Comparison of ENCODE assay signal across 10 mouse cellular contexts in genomic region chr17:12846474-12846873, GRCm38 (mm10). TPM values are rescaled to one million over a fixed set of nuclear protein-coding genes. Genes with fewer than 3 reads are reported as not detected.
A peak's percentile ranks its signal among the peaks of the same experiment; 100 is the strongest.
DNase-seq lines count a peak whose midpoint lies in the region; ATAC-seq and TF ChIP-seq lines count a peak whose summit lies in the region.
"Had no signal": no experiment of that assay in that cellular context is flagged by ENCODE, and none has a peak within 500 bp of the region (broad histone marks: within the 10 kb centered on the region; RNA-seq: fewer than 3 reads in every experiment).

No protein-coding gene starts in this region.

- no peak overlapping the region for H3K4me2 ChIP-seq in forebrain, embryonic 11.5 days (ENCODE audit: low read depth, low read length, severe bottlenecking)
- H3K4me2 ChIP-seq in midbrain, postnatal 0 days (ENCODE audit: low read depth, low read length, poor library complexity, severe bottlenecking): no peak overlapping the region

- no peaks in the 10 kb centered on the region for H3K4me1 ChIP-seq in forebrain, embryonic 11.5 days (replicated peaks; ENCODE audit: control insufficient read depth, insufficient read depth, low read length)
- peaks cover 6% of the 10 kb centered on the region; the same call in 1 of the 2 replicates for H3K4me1 ChIP-seq in forebrain, embryonic 10.5 days
- H3K4me1 ChIP-seq in midbrain, postnatal 0 days (ENCODE audit: insufficient read depth, low read length): no peaks in the 10 kb centered on the region
- no peaks in the 10 kb centered on the region for H3K4me1 ChIP-seq in midbrain, embryonic 10.5 days

- H3K9ac ChIP-seq in forebrain, embryonic 11.5 days (ENCODE audit: low read length): no peak overlapping the region
- H3K9ac ChIP-seq in midbrain, postnatal 0 days (replicated peaks; ENCODE audit: low read length, poor library complexity, severe bottlenecking): no peak overlapping the region

- 81% methylated on average over 5 of the region's 5 CpGs for WGBS in forebrain, embryonic 11.5 days
- WGBS in forebrain, embryonic 10.5 days: 83% methylated on average over 5 of the region's 5 CpGs
- 74% methylated on average over 5 of the region's 5 CpGs for WGBS in midbrain, postnatal 0 days
- 84% methylated on average over 5 of the region's 5 CpGs for WGBS in midbrain, embryonic 10.5 days

- TF ChIP-seq CTCF in midbrain, postnatal 0 days (IDR thresholded peaks at IDR 0.05): no peak

- H3K36me3 ChIP-seq in forebrain, embryonic 11.5 days (ENCODE audit: control insufficient read depth, insufficient read depth, low read length): no peaks in the 10 kb centered on the region
- no peaks in the 10 kb centered on the region for H3K36me3 ChIP-seq in forebrain, embryonic 10.5 days (replicated peaks)
- H3K36me3 ChIP-seq in midbrain, postnatal 0 days (ENCODE audit: insufficient read depth, low read length): no peaks in the 10 kb centered on the region
- no peaks in the 10 kb centered on the region for H3K36me3 ChIP-seq in midbrain, embryonic 10.5 days

- intact Hi-C loops in left cerebral cortex, postnatal 10 days (cut with DNase I): no loop called here

- peak; percentile 42 for DNase-seq in forebrain, embryonic 11.5 days (ENCODE audit: low spot score)
- DNase-seq in forebrain, embryonic 10.5 days (ENCODE audit: extremely low spot score, low spot score): no peak
- DNase-seq in midbrain, postnatal 0 days (ENCODE audit: low spot score): peak; percentile 16
- no peak for DNase-seq in midbrain, embryonic 10.5 days (ENCODE audit: low spot score)
- peak; percentile 45 to 54 for DNase-seq in left cerebral cortex, postnatal 10 days (ENCODE audit: extremely low spot score in 1 of 2, low spot score in 2 of 2)
- DNase-seq in ovary, postnatal 10 days (ENCODE audit: low spot score): no peak
- no peak for DNase-seq in thymus, postnatal 36 days
- DNase-seq: spleen, adult 18-20 months had no signal

- H3K27me3 ChIP-seq in forebrain, embryonic 11.5 days (ENCODE audit: control insufficient read depth, insufficient read depth, low read length): no peaks in the 10 kb centered on the region
- no peaks in the 10 kb centered on the region for H3K27me3 ChIP-seq in forebrain, embryonic 10.5 days (ENCODE audit: poor library complexity, severe bottlenecking)
- no peaks in the 10 kb centered on the region for H3K27me3 ChIP-seq in midbrain, postnatal 0 days (ENCODE audit: insufficient read depth, low read length)
- H3K27me3 ChIP-seq in midbrain, embryonic 10.5 days (ENCODE audit: low read depth, poor library complexity, severe bottlenecking): no peaks in the 10 kb centered on the region

- ATAC-seq in forebrain, embryonic 11.5 days (replicated peaks; ENCODE audit: low FRiP score): no peak
- ATAC-seq in midbrain, postnatal 0 days (ENCODE audit: low FRiP score): no peak
- no peak for ATAC-seq in monocyte, adult 5-6 weeks (replicated peaks; ENCODE audit: insufficient number of reproducible peaks, low FRiP score, low TSS enrichment, poor library complexity, severe bottlenecking)

- H3K4me3 ChIP-seq in forebrain, embryonic 11.5 days (ENCODE audit: low read depth, low read length): no peak overlapping the region
- no peak overlapping the region for H3K4me3 ChIP-seq in forebrain, embryonic 10.5 days
- H3K4me3 ChIP-seq in midbrain, postnatal 0 days (ENCODE audit: low read depth, low read length): no peak overlapping the region
- H3K4me3 ChIP-seq in midbrain, embryonic 10.5 days: no peak overlapping the region

- H3K9me3 ChIP-seq in forebrain, embryonic 11.5 days (ENCODE audit: control insufficient read depth, low read length): no peaks in the 10 kb centered on the region
- no peaks in the 10 kb centered on the region for H3K9me3 ChIP-seq in forebrain, embryonic 10.5 days
- H3K9me3 ChIP-seq in midbrain, postnatal 0 days (ENCODE audit: low read length): no peaks in the 10 kb centered on the region
- no peaks in the 10 kb centered on the region for H3K9me3 ChIP-seq in midbrain, embryonic 10.5 days (replicated peaks)

- H3K27ac ChIP-seq in forebrain, embryonic 11.5 days (ENCODE audit: low read depth, low read length): no peak overlapping the region
- H3K27ac ChIP-seq in forebrain, embryonic 10.5 days: no peak overlapping the region
- no peak overlapping the region for H3K27ac ChIP-seq in midbrain, postnatal 0 days (ENCODE audit: low read depth, low read length)
- H3K27ac ChIP-seq in midbrain, embryonic 10.5 days (replicated peaks): no peak overlapping the region

RNA-seq across cellular contexts. Expression of gene Mas1, which starts 21.5 kb away (rescaled TPM):
- 0.29 TPM in 1 of 2 replicates, not detected in the other for polyA plus RNA-seq in forebrain, embryonic 11.5 days (2014; fragmentation: Nextera tagmentation; extraction: Ambion mirVana)
- 0.49 and 0.51 TPM in 2 replicates for polyA plus RNA-seq in forebrain, embryonic 10.5 days (2016; fragmentation: Nextera tagmentation; extraction: Ambion mirVana)
- not detected in 2 replicates for total RNA-seq in midbrain, postnatal 0 days (2014; rRNA removed)
- polyA plus RNA-seq in midbrain, postnatal 0 days (2015; fragmentation: Nextera tagmentation; extraction: Ambion mirVana): 0.27 TPM in 1 of 2 replicates, not detected in the other
- 0.24 and 0.27 TPM in 2 replicates for polyA plus RNA-seq in midbrain, embryonic 10.5 days (2016; fragmentation: Nextera tagmentation; extraction: Ambion mirVana)
- total RNA-seq in left cerebral cortex, postnatal 10 days (2021): 10 to 100 TPM; 14.6 to 16.6 TPM
- total RNA-seq in monocyte, adult 5-6 weeks (2017): not detected in 3 replicates

RNA-seq across cellular contexts. Expression of gene Mrgprh, which starts 29.4 kb away (rescaled TPM):
- not detected in 2 replicates for polyA plus RNA-seq in forebrain, embryonic 11.5 days (2014; fragmentation: Nextera tagmentation; extraction: Ambion mirVana)
- polyA plus RNA-seq in forebrain, embryonic 10.5 days (2016; fragmentation: Nextera tagmentation; extraction: Ambion mirVana): not detected in 2 replicates
- total RNA-seq in midbrain, postnatal 0 days (2014; rRNA removed): not detected in 2 replicates
- not detected in 2 replicates for polyA plus RNA-seq in midbrain, postnatal 0 days (2015; fragmentation: Nextera tagmentation; extraction: Ambion mirVana)
- polyA plus RNA-seq in midbrain, embryonic 10.5 days (2016; fragmentation: Nextera tagmentation; extraction: Ambion mirVana): not detected in 2 replicates
- under 1 TPM in 1 of 2 experiments, not detected in 1; 0.28 TPM for total RNA-seq in left cerebral cortex, postnatal 10 days (2021)
- total RNA-seq in monocyte, adult 5-6 weeks (2017): not detected in 3 replicates
- polyA plus RNA-seq: liver, embryonic 16.5 days had no signal

Comparison
In these comparisons a context has a peak if more than half of its experiments do, and no peak if none do; other contexts are left out.
1. DNase-seq: peak in forebrain, embryonic 11.5 days (single experiment), midbrain, postnatal 0 days (single experiment) and left cerebral cortex, postnatal 10 days (2 of 2); none in forebrain, embryonic 10.5 days (single experiment), midbrain, embryonic 10.5 days (single experiment), ovary, postnatal 10 days (single experiment) and thymus, postnatal 36 days (0 of 2).